Mouse (Mus musculus) intestine, embryonic 15.5 days (tissue): ENCODE results near the gene Lancl1. TPM values are rescaled to one million over a fixed set of nuclear protein-coding genes. Genes with fewer than 3 reads are reported as not detected.

Source experiments
- ATAC-seq: fragments of 200-750 bp; cut with Nextera tagmentation; 2 replicates; pipeline ENCODE4 v1.8.0; 2017; ENCODE audit warnings: moderate TSS enrichment, moderate library complexity
- H3K27ac ChIP-seq: fragments of 300-500 bp; sonication (generic); 2 replicates; pipeline ENCODE4 v1.5.1; 2015; ENCODE audit warnings: mild to moderate bottlenecking, inconsistent platforms
- H3K27me3 ChIP-seq: fragments of 300-500 bp; sonication (generic); replicated peaks from 2 replicates; pipeline ENCODE4 v1.6.1; 2015; ENCODE audit warnings: inconsistent platforms
- H3K36me3 ChIP-seq: fragments of 300-500 bp; sonication (generic); 2 replicates; pipeline ENCODE4 v1.6.1; 2015; ENCODE audit warnings: inconsistent platforms
- H3K4me1 ChIP-seq: fragments of 300-500 bp; sonication (generic); replicated peaks from 2 replicates; pipeline ENCODE4 v1.6.1; 2015; ENCODE audit warnings: inconsistent platforms
- H3K4me2 ChIP-seq: fragments of 300-500 bp; sonication (generic); replicated peaks from 2 replicates; pipeline ENCODE4 v1.6.1; 2015; ENCODE audit warnings: mild to moderate bottlenecking, inconsistent platforms
- H3K4me3 ChIP-seq: fragments of 300-500 bp; sonication (generic); replicated peaks from 2 replicates; pipeline ENCODE4 v1.5.1; 2015; ENCODE audit warnings: inconsistent platforms
- H3K9ac ChIP-seq: fragments of 300-500 bp; sonication (generic); 2 replicates; pipeline ENCODE4 v1.6.1; 2015; ENCODE audit warnings: inconsistent platforms
- H3K9me3 ChIP-seq: fragments of 300-500 bp; sonication (generic); 2 replicates; pipeline ENCODE4 v1.6.1; 2016; ENCODE audit warnings: inconsistent platforms
- WGBS: fragments of 180-500 bp; shearing (Covaris S2); methylation state at CpG from one replicate; pipeline ENCODE4 v1.1.7; 2015; 5-methylcytosine and 5-hydroxymethylcytosine counted together
- polyA plus RNA-seq: library from polyadenylated mRNA; unstranded; fragments of >200 nt; fragmentation: Nextera tagmentation; extraction: Ambion mirVana; gene quantifications from 2 replicates; pipeline ENCODE4 v1.2.1, GENCODE M21; 2015

Lancl1 gene
- polyA plus RNA-seq, 1 experiment from 2014 or later = 68.5 TPM

- H3K4me3 ChIP-seq = no peak overlapping the region
- H3K9me3 ChIP-seq = no peaks in the 10 kb centered on the region
- no peak overlapping the region for H3K9ac ChIP-seq
- H3K4me2 ChIP-seq = no peak overlapping the region
- ATAC-seq = no peak
- H3K27me3 ChIP-seq = no peaks in the 10 kb centered on the region
- H3K4me1 ChIP-seq = peaks cover 3% of the 10 kb centered on the region; the same call in 1 of the 2 replicates
- WGBS = 66% methylated on average over 4 of the region's 4 CpGs
- H3K36me3 ChIP-seq = no peaks in the 10 kb centered on the region
- no peak overlapping the region for H3K27ac ChIP-seq
Measured at GRCm38 (mm10) chr1:66964857-66965256, 73.8 kb downstream of the Lancl1 start.

GRCm38 (mm10) chr1:66960536-66961243 lies 78.0 kb downstream of the Lancl1 start:
- ATAC-seq = no peak
- WGBS = 62% methylated on average over 8 of the region's 8 CpGs
- Histone ChIP-seq H3K36me3 (no peaks in the 10 kb centered on the region), H3K9ac (no peak overlapping the region), H3K27me3 (no peaks in the 10 kb centered on the region), H3K27ac (no peak overlapping the region), H3K4me1 (peaks cover 3% of the 10 kb centered on the region; the same call in 1 of the 2 replicates), H3K4me3 (no peak overlapping the region), H3K9me3 (0 out of 2 replicates have a peak, but pooled peaks cover 4% of the 10 kb centered on the region), H3K4me2 (no peak overlapping the region)

- Histone ChIP-seq H3K27me3 (no peaks in the 10 kb centered on the region), H3K36me3 (no peaks in the 10 kb centered on the region), H3K9me3 (0 out of 2 replicates have a peak, but pooled peaks cover 4% of the 10 kb centered on the region), H3K9ac (no peak overlapping the region), H3K4me3 (no peak overlapping the region), H3K27ac (no peak overlapping the region), H3K4me2 (no peak overlapping the region), H3K4me1 (peaks cover 3% of the 10 kb centered on the region; the same call in 1 of the 2 replicates)
- 92% methylated on average over 3 of the region's 3 CpGs for WGBS
- no peak for ATAC-seq
Measured at GRCm38 (mm10) chr1:66957361-66957760, 81.3 kb downstream of the Lancl1 start.

GRCm38 (mm10) chr1:66951086-66951485 lies 87.6 kb downstream of the Lancl1 start:
- Histone ChIP-seq H3K36me3 (no peaks in the 10 kb centered on the region), H3K4me2 (no peak overlapping the region), H3K27ac (no peak overlapping the region), H3K27me3 (no peaks in the 10 kb centered on the region), H3K4me1 (no peaks in the 10 kb centered on the region), H3K9ac (no peak overlapping the region), H3K4me3 (no peak overlapping the region), H3K9me3 (0 out of 2 replicates have a peak, but pooled peaks cover 4% of the 10 kb centered on the region)
- 81% methylated on average over 3 of the region's 3 CpGs for WGBS
- no peak for ATAC-seq

Other genes starting within 250 kb of the Lancl1 start
- 12.0 and 12.1 TPM in 2 replicates for gene Kansl1l, start 221.3 kb downstream of the Lancl1 start, polyA plus RNA-seq
- 227 and 229 TPM in 2 replicates for gene Acadl, start 175.6 kb downstream of the Lancl1 start, polyA plus RNA-seq
- 9.3 and 18.1 TPM in 2 replicates for gene Myl1, start 93.5 kb downstream of the Lancl1 start, polyA plus RNA-seq
- 326 and 333 TPM in 2 replicates for gene Cps1, start 84.2 kb upstream of the Lancl1 start, polyA plus RNA-seq